Mouse (Mus musculus) layer of hippocampus, adult 9-11 months (tissue): Measurements from ENCODE around the gene Olfr823.
"Not testable (repeated sequence)": the region's sequence is repeated elsewhere in the genome, so short reads cannot be mapped to it uniquely, and the experiment has no call there.

Source experiments
- DNase-seq: peaks from one replicate; pipeline ENCODE4 v3.0.0; 2022

Olfr823 gene

DNA sequence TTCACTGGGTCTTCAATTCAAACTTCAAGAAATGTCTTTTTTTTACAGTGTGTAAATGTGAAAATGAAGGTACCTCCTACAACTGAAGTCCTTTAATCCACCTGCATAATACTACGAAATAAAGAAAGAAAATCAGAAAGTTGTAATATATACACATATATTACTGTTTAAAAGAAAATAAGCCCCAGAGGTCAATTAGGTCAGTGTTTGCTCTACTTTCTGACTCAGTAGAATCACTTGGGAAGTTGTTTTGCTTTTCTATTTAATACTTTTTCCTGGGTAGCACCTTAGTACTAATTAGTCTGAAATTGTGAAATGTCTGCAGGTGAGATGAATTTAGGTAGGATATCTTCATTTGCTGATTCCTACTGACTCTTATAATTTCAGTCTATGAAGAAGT lies at the start of gene Olfr823:
Gene Olfr823 (minus strand): TSS at position 101 of the 400 bp plus-strand sequence.
- not testable (repeated sequence) for DNase-seq

DNA sequence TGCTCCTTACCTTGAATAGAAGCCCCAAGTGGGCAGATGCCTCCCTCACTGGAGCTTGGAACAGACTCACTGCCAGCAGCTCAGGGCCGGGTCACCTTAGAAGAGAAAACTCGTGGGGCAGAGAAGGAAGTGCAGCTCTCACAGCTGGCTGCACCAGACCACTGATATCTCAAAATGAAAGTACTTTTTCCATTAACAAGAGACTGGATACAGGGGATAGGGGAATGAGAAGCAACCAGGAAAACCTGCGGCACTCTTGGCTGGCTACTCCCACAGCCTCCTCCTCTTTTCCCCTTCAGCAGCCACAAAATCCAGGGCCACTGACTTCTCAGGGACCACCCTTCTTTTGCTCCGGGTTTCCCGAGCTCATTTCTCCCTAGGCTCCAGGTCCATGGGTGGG lies 28.9 kb upstream of the Olfr823 start:
- no peak for DNase-seq

DNA sequence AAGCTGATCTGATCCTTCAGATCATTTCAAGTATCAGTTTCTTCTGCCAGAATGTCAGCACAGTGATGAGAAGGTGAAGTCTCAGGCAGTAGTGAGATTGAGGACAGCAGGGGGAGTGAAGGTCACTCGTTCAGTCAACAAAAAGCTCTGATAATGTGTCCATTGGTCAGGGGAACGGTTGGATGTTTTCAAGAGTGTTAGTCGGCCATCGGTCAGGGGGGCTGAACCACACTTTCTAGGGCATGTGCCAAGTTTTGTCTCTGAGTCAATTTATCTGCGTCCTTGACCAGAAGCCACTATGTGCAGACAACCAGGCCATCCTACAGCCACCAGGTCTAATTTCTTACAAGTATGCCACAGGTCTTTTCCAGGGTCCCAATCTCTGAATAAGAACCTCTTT lies 27.3 kb upstream of the Olfr823 start:
- not testable (repeated sequence) for DNase-seq

DNA sequence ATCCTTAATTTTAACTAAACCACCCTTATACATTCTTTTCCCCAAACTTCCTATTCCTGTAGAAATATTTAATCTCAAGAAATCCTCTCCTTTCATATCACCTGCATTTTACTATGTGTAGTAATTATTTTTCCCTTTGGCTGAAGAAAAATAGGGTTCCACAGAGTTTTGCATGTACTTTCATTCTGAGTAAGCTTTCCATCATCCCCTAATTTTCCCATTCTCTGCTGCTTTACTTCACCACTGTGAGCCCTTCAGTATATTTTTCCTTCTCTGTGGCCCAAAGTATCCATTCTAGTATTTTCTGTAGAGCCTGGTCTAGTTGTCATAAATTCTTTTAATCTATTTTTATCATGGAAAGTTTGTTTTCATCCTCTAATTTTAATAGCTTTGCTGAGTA lies 19.6 kb upstream of the Olfr823 start:
- DNase-seq = no peak

DNA sequence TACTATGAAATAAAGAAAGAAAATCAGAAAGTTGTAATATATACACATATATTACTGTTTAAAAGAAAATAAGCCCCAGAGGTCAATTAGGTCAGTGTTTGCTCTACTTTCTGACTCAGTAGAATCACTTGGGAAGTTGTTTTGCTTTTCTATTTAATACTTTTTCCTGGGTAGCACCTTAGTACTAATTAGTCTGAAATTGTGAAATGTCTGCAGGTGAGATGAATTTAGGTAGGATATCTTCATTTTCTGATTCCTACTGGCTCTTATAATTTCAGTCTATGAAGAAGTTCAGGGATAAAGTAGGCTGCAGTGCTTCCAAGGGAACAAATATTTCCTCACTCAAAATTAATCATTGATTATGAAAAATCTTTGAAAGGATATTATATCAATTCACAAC lies 14.7 kb upstream of the Olfr823 start, which contains the start of gene Olfr824:
Gene Olfr824 (minus strand): TSS at position 101 of the 400 bp plus-strand sequence.
- not testable (repeated sequence) for DNase-seq

DNA sequence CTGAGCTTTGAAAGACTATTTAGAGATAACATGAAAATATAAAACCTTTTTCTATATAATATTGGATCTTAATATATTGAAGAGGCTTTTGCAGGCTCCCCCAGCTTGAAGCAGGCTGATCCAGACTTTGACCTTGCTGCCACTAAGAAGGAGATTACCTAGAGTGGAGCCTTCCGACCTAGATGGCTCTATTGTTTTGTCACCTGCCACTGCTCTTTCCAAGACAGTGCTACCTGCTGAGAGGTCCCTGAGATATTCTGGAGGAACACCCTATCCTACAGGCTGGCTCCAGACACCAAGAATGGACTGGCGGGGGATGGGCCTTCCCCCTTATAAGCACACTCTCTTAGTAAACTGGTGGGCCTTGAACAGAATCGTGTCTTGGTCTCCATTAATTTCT lies 862 bp upstream of the Olfr823 start:
- DNase-seq = not testable (repeated sequence)

DNA sequence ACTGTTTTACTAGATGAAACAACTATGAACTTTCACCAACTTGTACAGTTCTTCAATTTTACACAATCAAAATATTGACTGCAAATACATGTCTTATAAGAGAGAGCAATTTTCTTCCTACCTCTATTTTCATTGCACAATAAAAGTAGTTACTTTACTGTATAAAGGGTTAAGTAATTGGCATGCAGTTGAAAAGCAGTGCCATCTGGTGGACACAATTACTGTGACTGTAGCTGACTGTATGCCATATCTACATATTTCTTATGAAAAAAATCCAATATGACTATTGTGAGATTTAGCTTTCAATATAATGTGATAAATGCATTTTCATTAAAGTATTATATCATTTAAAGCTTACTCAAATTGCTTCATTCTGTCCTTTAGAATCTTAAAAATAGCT lies 19.1 kb downstream of the Olfr823 start:
- no peak for DNase-seq

DNA sequence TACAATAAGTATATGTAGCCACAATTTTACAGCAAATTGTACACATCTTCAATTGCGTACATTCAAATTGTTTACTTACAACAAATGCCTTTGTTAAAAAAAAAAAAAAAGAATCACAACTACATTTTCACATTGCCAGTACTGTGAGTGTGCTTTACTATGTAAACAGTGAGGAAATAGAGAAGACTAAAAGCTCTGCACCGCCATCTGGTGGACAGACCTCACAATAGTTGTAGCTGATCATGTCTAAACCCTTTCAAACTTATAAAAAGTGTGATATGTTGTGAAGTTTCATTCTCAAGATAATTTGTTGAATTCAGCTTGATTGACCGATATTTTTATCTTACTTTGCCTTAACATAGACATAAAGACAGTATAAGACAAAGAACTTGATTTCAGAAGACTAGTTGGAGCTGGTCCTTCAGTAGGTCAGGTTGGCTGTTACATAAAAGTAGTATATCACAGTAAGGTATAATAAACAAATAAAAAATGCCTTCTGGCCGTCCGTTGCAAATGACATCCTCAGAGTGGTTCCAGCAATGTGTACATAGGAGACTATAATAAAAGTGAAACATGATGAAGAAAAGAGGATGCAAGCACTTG lies 22.2 kb downstream of the Olfr823 start:
- peak; percentile 5 for DNase-seq

DNA sequence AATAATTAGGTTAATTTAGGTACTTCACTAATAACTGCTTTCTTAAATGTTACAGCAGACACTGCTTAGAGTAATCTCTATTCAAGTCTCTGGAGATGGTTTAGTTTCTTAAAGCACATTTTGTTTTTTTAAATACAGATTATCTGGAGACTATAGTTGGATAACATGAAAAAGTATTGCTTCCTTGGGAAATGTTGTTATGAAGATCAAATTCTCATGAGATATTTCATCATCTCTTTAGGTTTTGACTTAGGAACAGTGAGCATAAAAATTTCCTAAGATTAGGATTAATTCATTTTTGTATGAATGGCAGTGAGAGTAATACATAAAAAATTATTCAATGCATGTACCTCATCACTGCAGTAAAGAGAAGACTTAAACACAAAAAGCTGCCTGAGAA lies 44.3 kb downstream of the Olfr823 start, which contains the start of gene Olfr822:
Gene Olfr822 (plus strand): TSS at position 301 of the 400 bp plus-strand sequence.
- DNase-seq = no peak
